Mouse (Mus musculus) brain, embryonic 14.5 days (tissue): ENCODE results near the gene Zfp37.
A peak's percentile ranks its signal among the peaks of the same experiment; 100 is the strongest.

ENCODE experiments used
- CTCF ChIP-seq: fragments of 200-500 bp; IDR thresholded peaks from 2 replicates; pipeline ENCODE4 v1.5.1; 2012; ENCODE audit warnings: inconsistent platforms, mild to moderate bottlenecking, moderate library complexity, borderline replicate concordance; ENCODE audit not compliant: insufficient read depth, insufficient read length; ENCODE audit errors: extremely low read depth
- POLR2A ChIP-seq: fragments of 200-500 bp; IDR thresholded peaks from 2 replicates; pipeline ENCODE4 v1.6.1; 2012; ENCODE audit warnings: mild to moderate bottlenecking, inconsistent platforms, borderline replicate concordance; ENCODE audit not compliant: poor library complexity, insufficient read depth, insufficient read length, severe bottlenecking; ENCODE audit errors: extremely low read depth

- TF ChIP-seq POLR2A (no peak), CTCF (peak; percentile 32; the same call in 1 of the 2 replicates)
Measured at GRCm38 (mm10) chr4:62230769-62231168, at the start of gene Zfp37.
